Mouse (Mus musculus): ENCODE results near the gene St6galnac4. TPM values are rescaled to one million over a fixed set of nuclear protein-coding genes. Genes with fewer than 3 reads are reported as not detected.

The St6galnac4 gene
- total RNA-seq, 4 experiments from 2014 or later: 33.9 to 36.5 (median 34.8) TPM

- DNase-seq (ENCODE audit: low spot score in 2 of 2): no peak
Observed at GRCm38 (mm10) chr2:32599409-32599808, 12.5 kb downstream of the St6galnac4 start, which contains the start of gene St6galnac6. Gene St6galnac6, plus strand, starts transcription at chr2:32599709.

GRCm38 (mm10) chr2:32601417-32602065, 14.6 kb downstream of the St6galnac4 start:
- no peak for DNase-seq (ENCODE audit: low spot score in 2 of 2)

- DNase-seq (ENCODE audit: low spot score in 2 of 2): peak; percentile 81 to 89
Observed at GRCm38 (mm10) chr2:32602600-32603054, 15.7 kb downstream of the St6galnac4 start.

DNA sequence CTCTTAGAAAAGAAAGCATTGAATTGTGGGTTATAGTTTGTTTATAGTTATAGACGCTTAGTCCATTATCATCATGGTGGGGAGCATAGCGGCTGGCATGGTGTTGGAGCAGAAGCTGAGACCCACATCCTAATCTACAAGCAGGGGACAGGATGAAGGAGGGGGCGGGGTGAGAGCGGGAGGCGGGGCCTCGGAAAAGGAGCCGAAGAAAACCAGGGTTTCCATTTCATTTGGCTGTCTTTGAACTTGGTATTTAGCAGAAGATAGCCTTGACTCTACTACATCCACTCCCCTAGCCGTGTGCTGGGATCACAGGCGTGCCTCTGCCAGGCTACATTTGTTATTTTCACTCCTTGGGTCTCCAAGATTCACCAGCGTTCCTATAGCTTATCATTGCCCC, 17.7 kb downstream of the St6galnac4 start:
- no peak for DNase-seq (ENCODE audit: low spot score in 2 of 2)

DNA sequence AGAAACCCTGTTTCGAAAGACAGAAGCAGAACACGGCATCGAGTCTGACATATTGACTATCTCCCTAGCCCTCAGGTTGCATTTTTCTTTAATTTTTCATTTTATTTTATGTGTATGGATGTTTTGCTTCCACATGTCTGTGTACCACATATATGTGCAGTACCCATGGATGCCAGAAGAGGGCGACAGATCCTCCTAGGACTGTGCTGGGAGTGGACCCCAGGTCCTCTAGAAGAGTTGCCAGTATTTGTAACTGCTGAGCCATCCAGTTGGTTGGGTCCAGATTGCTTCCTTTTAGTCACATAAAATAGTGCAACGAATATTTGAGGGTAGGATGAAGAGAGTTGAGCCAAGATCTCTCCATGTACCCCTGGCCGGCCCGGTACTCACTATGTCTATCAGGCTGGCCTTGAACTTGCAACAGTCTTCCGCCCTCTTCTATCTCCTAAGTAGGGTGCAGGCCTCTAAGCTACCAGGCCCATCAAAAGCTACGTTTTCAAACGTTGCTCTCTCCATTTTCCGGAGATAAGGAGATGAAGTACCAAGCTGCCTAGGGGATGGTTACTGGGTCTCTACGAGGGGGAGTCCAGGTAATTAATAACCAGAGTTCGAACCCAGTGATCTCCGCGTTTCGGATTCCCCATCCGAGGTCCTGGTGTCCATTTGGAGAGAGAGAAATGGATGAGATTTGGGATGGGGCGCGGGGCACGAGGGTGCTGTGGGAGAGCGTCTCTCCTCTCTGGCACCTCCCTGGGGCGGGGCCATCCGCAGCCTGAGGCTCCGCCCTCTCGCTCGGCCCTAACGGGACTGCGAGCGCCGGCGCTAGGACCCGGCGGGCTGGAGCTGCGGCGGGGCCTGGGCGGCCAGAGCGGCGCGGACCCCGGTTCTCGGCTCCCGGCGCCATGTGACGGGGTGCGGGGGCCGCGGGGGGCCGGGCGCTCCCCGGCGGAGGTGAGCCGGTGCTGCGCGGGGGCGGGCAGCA, 19.6 kb downstream of the St6galnac4 start:
- DNase-seq (ENCODE audit: low spot score in 2 of 2): peak; percentile 61 to 81

DNA sequence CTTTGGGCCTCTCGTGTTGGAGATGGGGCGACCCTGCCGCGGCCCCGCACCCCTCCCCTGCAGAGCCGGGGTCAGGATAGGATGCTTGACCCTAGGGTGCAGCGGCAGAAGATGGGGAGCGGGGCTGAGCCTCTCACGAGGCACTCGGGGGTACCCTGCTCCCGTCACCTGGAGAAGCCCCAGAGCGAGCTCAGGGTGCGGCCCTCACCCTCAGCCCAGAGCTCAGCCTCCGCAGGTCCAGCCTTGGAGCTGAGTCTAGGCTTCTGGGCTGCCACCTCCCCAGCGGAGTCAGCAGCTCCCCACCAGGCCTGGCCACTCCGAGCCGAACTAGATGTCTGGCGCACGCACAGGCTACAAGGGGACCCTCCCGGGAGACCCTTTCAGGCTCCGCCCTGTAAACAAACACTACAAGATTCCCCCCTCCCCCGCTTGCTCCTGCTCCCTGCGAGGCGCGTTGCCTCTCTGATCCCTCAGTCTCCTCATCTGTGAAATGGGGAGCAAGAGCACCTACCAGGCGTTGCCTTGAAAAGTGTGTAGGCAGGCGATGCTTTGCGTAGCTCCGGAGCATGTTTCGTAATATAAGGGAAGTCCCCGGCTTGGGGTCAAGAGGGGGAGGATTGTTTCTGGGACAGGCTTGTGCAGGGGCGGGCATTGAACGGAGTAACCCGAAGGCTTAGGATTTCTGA, 20.5 kb downstream of the St6galnac4 start:
- no peak for DNase-seq (ENCODE audit: low spot score in 2 of 2)

GRCm38 (mm10) chr2:32608141-32608777, 21.4 kb downstream of the St6galnac4 start:
- no peak for DNase-seq (ENCODE audit: low spot score in 2 of 2)

- no peak for DNase-seq (ENCODE audit: low spot score in 2 of 2)
Observed at GRCm38 (mm10) chr2:32608778-32609435, 22.0 kb downstream of the St6galnac4 start.

GRCm38 (mm10) chr2:32610610-32611229, 23.8 kb downstream of the St6galnac4 start:
- no peak for DNase-seq (ENCODE audit: low spot score in 2 of 2)

DNA sequence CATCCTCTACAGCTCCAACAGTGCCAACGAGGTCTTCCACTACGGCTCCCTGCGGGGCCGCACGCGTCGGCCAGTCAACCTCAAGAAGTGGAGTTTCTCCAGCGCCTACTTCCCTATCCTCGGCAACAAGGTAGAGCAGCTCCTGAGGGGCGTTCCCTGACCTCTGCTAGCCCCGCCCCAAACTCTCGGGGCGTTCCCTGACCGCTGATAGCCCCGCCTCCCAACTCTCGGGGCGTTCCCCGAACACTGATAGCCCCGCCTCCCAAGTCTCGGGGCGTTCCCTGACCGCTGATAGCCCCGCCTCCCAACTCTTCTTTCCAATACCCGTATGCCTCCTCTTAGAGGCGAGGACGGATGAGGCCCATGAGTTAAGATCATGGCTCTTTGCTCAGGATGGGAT, 25.4 kb downstream of the St6galnac4 start:
- DNase-seq (ENCODE audit: low spot score in 2 of 2): no peak

- no peak for DNase-seq (ENCODE audit: low spot score in 2 of 2)
Observed at GRCm38 (mm10) chr2:32617109-32617508, 30.2 kb downstream of the St6galnac4 start.

- DNase-seq (ENCODE audit: low spot score in 2 of 2): no peak
Observed at GRCm38 (mm10) chr2:32617601-32618000, 30.7 kb downstream of the St6galnac4 start.

GRCm38 (mm10) chr2:32618051-32618450, 31.2 kb downstream of the St6galnac4 start:
- DNase-seq (ENCODE audit: low spot score in 2 of 2): no peak

- DNase-seq (ENCODE audit: low spot score in 2 of 2): no peak
Observed at GRCm38 (mm10) chr2:32620682-32621516, 34.0 kb downstream of the St6galnac4 start.

GRCm38 (mm10) chr2:32621517-32621859, 34.6 kb downstream of the St6galnac4 start, which contains the start of gene Ak1:
Gene Ak1, plus strand, starts transcription at chr2:32621758.
- no peak for DNase-seq (ENCODE audit: low spot score in 2 of 2)

GRCm38 (mm10) chr2:32624111-32624748, 37.3 kb downstream of the St6galnac4 start:
- DNase-seq (ENCODE audit: low spot score in 2 of 2): no peak

DNA sequence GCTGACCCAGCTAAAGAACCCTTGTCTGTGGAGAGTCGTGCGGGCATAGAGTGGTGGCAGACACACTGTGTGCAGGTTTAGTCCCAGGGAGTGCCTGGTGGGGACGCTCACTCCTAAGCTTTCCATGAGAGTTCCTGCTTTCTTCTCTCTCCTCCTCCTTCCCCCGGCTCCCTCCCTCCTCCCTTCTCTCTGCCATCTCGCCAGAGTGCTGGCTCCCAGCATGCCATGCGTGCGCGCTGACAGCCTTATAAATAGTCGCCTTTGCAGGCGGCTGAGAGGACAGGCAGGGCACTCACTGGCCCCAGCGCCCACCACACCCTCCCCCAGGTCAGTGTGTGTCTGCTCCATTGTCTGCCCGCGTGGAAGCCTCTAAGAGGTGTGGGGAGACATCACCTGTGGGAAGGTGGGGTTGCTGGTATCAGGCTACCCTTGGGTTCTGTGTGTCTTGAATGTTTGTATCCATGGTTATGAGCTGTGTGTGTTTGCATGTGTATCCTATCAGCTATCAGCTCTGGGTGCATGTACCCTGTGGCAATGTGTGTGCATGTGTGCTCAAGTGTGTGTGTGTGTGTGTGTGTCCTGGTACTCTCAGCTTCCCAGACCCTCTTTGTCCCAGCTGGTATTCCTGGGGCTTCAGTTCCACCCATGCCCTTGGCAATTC, 38.4 kb downstream of the St6galnac4 start:
- peak; percentile 77 to 88 for DNase-seq (ENCODE audit: low spot score in 2 of 2)
